Mouse (Mus musculus) CH12.LX (cell line): ENCODE measurements around the gene Cdr2. TPM values are rescaled to one million over a fixed set of nuclear protein-coding genes. Genes with fewer than 3 reads are reported as not detected.

Source experiments
- DNase-seq: peaks from one replicate; pipeline ENCODE4 v3.0.0-alpha.2; 2013; ENCODE audit errors: extremely low read depth
- H3K27ac ChIP-seq: 2 replicates; pipeline ENCODE4 v1.5.1; 2012; ENCODE audit warnings: low read depth, mild to moderate bottlenecking, control low read depth, moderate library complexity; ENCODE audit not compliant: insufficient read depth
- H3K27me3 ChIP-seq: replicated peaks from 2 replicates; pipeline ENCODE3; 2012; ENCODE audit warnings: inconsistent platforms
- H3K36me3 ChIP-seq, 2 experiments: replicated peaks in 1 of 2; 2 replicates each; pipeline versions ENCODE3 to v1.6.1; 2012; ENCODE audit warnings: inconsistent platforms in 1 of 2, low read length in 1 of 2, mild to moderate bottlenecking in 1 of 2, mixed read lengths in 1 of 2, moderate library complexity in 1 of 2; ENCODE audit not compliant: control insufficient read depth in 1 of 2, insufficient read depth in 1 of 2
- H3K4me1 ChIP-seq, 2 experiments: 2 replicates each; pipeline ENCODE4 v1.6.1; 2012; ENCODE audit warnings: inconsistent platforms in 1 of 2, moderate library complexity in 1 of 2; ENCODE audit not compliant: insufficient read depth in 2 of 2, control insufficient read depth in 1 of 2
- H3K4me2 ChIP-seq: 2 replicates; pipeline ENCODE4 v1.6.1; 2012; ENCODE audit warnings: low read depth, mild to moderate bottlenecking, control low read depth; ENCODE audit not compliant: poor library complexity, insufficient read depth, severe bottlenecking
- H3K4me3 ChIP-seq, 3 experiments: fragments of 150-350 bp in 1 of 3; sonication (generic) in 1 of 3; replicated peaks in 1 of 3; 2 replicates each; pipeline versions ENCODE3 to v1.5.1; 2011 to 2012; ENCODE audit warnings: low read depth in 2 of 3, low read length in 2 of 3, mild to moderate bottlenecking in 2 of 3, moderate library complexity in 2 of 3, control low read depth in 1 of 3, improper control_type of control experiment in 1 of 3, inconsistent platforms in 1 of 3, mixed read lengths in 1 of 3; ENCODE audit not compliant: poor library complexity in 1 of 3
- H3K79me2 ChIP-seq: replicated peaks from 2 replicates; pipeline ENCODE4 v1.6.1; 2012; ENCODE audit warnings: mild to moderate bottlenecking, moderate library complexity; ENCODE audit not compliant: control insufficient read depth, poor library complexity, insufficient read depth, severe bottlenecking; ENCODE audit errors: extremely low read depth
- H3K9ac ChIP-seq: 2 replicates; pipeline ENCODE4 v1.6.1; 2012; ENCODE audit warnings: low read depth, mild to moderate bottlenecking, control low read depth, moderate library complexity; ENCODE audit not compliant: insufficient read depth
- H3K9me3 ChIP-seq: replicated peaks from 2 replicates; pipeline ENCODE3; 2012; ENCODE audit warnings: low read length, inconsistent platforms, mixed read lengths
- BHLHE40 ChIP-seq: IDR thresholded peaks from 2 replicates; pipeline ENCODE4 v1.6.1; 2011; ENCODE audit warnings: mild to moderate bottlenecking, low read depth, low read length, improper control_type of control experiment
- CHD2 ChIP-seq: IDR thresholded peaks from 2 replicates; pipeline ENCODE4 v1.6.1; 2011; ENCODE audit warnings: low read length, improper control_type of control experiment
- E2F4 ChIP-seq: IDR thresholded peaks from 2 replicates; pipeline ENCODE4 v1.6.1; 2011; ENCODE audit warnings: low read depth, low read length, improper control_type of control experiment; ENCODE audit not compliant: insufficient replicate concordance
- EP300 ChIP-seq: IDR thresholded peaks from 2 replicates; pipeline ENCODE4 v1.6.1; 2011; ENCODE audit warnings: low read length, improper control_type of control experiment
- JUN ChIP-seq: IDR thresholded peaks from 2 replicates; pipeline ENCODE4 v1.6.1; 2011; ENCODE audit warnings: low read depth, mild to moderate bottlenecking, low read length, improper control_type of control experiment, moderate library complexity; ENCODE audit not compliant: insufficient read depth
- POLR2A ChIP-seq: IDR thresholded peaks from 2 replicates; pipeline ENCODE4 v1.6.1; 2011; ENCODE audit warnings: low read depth, mild to moderate bottlenecking, improper control_type of control experiment, low read length
- SIN3A ChIP-seq: IDR thresholded peaks from 2 replicates; pipeline ENCODE4 v1.6.1; 2012; ENCODE audit warnings: low read length, improper control_type of control experiment, inconsistent platforms
- SMC3 ChIP-seq: IDR thresholded peaks from 2 replicates; pipeline ENCODE4 v1.6.1; 2011; ENCODE audit warnings: low read depth, low read length, improper control_type of control experiment
- dilution Hi-C: fragments of 300-500 bp; cut with MboI; formaldehyde crosslinking; loops from 2 replicates; pipeline ENCODE4 v1.14.3; 2020; ENCODE audit warnings: low sequenced_read_pairs; ENCODE audit not compliant: extremely low pct_unique_long_range_greater_than_20kb, extremely low pct_ligation_motif_present
- in situ Hi-C: fragments of 300-500 bp; cut with MboI; formaldehyde crosslinking; loops from 3 replicates; pipeline ENCODE4 v1.14.3; 2019; ENCODE audit warnings: low sequenced_read_pairs, low pct_ligation_motif_present, low pct_unique_long_range_greater_than_20kb, mixed read lengths
- polyA plus RNA-seq: library from polyadenylated mRNA; unstranded; fragments of >175 nt; gene quantifications from 2 replicates; pipeline ENCODE4 v1.2.1, GENCODE M21; 2012; ENCODE audit warnings: low read depth; ENCODE audit not compliant: insufficient read length
- total RNA-seq, 2 experiments: library from RNA; depleted of rRNA; stranded (reverse); fragments of 300-350 nt in 1 of 2; fragments of >200 nt in 1 of 2; gene quantifications; 2 replicates each; pipeline ENCODE4 v1.2.3; 2012 to 2014

Cdr2 gene
- total and polyA plus RNA-seq, 3 experiments, result 5.7 to 9.5 (median 8.7) TPM

- dilution Hi-C loops, result no loop called here
- no peak for DNase-seq
Observed at GRCm38 (mm10) chr7:120999021-120999530, 17.0 kb upstream of the Cdr2 start.

DNA sequence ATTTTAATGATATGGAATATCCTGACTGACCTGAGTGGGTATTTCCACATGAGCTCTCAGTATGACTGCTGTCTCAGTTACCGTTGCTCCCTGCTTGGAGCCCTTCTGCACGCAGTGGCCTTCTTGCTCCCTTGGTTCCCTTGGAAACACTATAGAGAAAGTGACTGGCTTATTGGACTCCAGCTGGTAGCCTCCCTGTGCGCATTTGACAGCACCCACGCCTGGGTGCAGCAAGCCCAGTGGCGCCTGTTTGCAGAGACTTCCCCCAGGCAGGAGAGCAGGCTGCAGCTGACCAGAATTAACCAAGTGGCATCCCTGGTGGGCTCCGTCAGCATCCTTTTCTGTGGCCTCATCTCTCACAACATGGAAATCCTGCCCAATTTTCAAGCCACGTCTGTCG, 9.1 kb upstream of the Cdr2 start:
- H3K4me1 ChIP-seq, result no peaks in the 10 kb centered on the region
- dilution Hi-C loops, result no loop called here
- in situ Hi-C loops, result no loop called here
- no peaks in the 10 kb centered on the region for H3K9me3 ChIP-seq
- no peaks in the 10 kb centered on the region for H3K79me2 ChIP-seq
- no peak for DNase-seq
- TF ChIP-seq JUN, result no peak
- no peak for TF ChIP-seq SMC3
- no peak for TF ChIP-seq POLR2A
- TF ChIP-seq EP300, result no peak
- no peak overlapping the region for H3K27ac ChIP-seq
- no peak overlapping the region for H3K4me2 ChIP-seq
- no peak overlapping the region for H3K9ac ChIP-seq
- H3K27me3 ChIP-seq, result no peaks in the 10 kb centered on the region
- H3K36me3 ChIP-seq, result no peaks in the 10 kb centered on the region
- H3K4me3 ChIP-seq, result no peak overlapping the region

More at GRCm38 (mm10) chr7:120999021-120999530, 17.0 kb upstream of the Cdr2 start:
- Histone ChIP-seq H3K79me2 (no peaks in the 10 kb centered on the region), H3K9me3 (no peaks in the 10 kb centered on the region), H3K4me2 (no peak overlapping the region), H3K27ac (no peak overlapping the region), H3K36me3 (no peaks in the 10 kb centered on the region), H3K9ac (no peak overlapping the region), H3K4me3 (no peak overlapping the region), H3K4me1 (no peaks in the 10 kb centered on the region), H3K27me3 (no peaks in the 10 kb centered on the region)
- no peak for TF ChIP-seq SIN3A
- in situ Hi-C loops, result no loop called here

DNA sequence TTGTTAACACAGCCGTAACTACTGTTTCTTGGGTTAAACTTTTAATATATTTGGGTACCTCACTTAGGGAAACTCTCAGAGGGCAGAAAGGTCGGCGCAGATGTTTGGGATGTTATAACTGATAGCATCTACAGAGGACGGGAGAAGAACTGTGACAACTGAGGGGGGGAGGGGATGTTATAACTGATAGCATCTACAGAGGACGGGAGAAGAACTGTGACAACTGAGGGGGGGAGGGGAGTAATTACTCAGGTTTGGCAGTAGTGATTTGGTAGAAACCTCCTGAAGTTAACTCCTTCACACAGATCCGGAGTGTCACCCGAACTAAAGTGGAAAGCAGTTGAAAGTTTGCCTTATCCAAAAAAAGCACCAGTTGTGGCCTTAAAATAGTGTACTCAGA, 856 bp upstream of the Cdr2 start:
- peak; percentile 26 for DNase-seq
- in situ Hi-C loops, result loop anchor here (10.0 kb wide), 1 partner anchor 52 kb away; the partner anchor contains the start of gene Mettl9
- no peaks in the 10 kb centered on the region for H3K79me2 ChIP-seq
- peak overlapping the region; percentile 16 for H3K9ac ChIP-seq
- H3K27me3 ChIP-seq, result no peaks in the 10 kb centered on the region
- peak overlapping the region; percentile 88 for H3K4me2 ChIP-seq
- H3K4me3 ChIP-seq, result peak overlapping the region; percentile 62 to 77 (median 72)
- no peak overlapping the region for H3K27ac ChIP-seq
- dilution Hi-C loops, result no loop called here
- H3K36me3 ChIP-seq, result no peaks in the 10 kb centered on the region
- peaks cover 3 to 28% of the 10 kb centered on the region in 2 experiments; a peak in 3 of 4 replicates for H3K4me1 ChIP-seq
- TF ChIP-seq CHD2 (0 out of 2 replicates have a peak, but pooled peaks have one; percentile 54), E2F4 (no peak), BHLHE40 (no peak)
- no peaks in the 10 kb centered on the region for H3K9me3 ChIP-seq
